Mouse (Mus musculus): Measurements from ENCODE around the gene Glod5.

- TF ChIP-seq CTCF (IDR thresholded peaks at IDR 0.05; ENCODE audit: low read depth, low read length), result no peak
- no peak for TF ChIP-seq POLR2A (IDR thresholded peaks at IDR 0.05; ENCODE audit: borderline replicate concordance, low read depth, low read length)
Measured at GRCm38 (mm10) chrX:7981368-7981767, 36.9 kb downstream of the Glod5 start.
